Mouse (Mus musculus) heart, postnatal 0 days (tissue): ENCODE measurements at regions not wholly inside any gene's neighbourhood (a gene's known extent, or its start where the extent isn't known, plus 50 kb on each side); places are given as distances from the start of the nearest gene placed in this dataset.
A peak's percentile ranks its signal among the peaks of the same experiment; 100 is the strongest.

Source experiments
- ATAC-seq: fragments of 200-750 bp; cut with Nextera tagmentation; 2 replicates; pipeline ENCODE4 v1.8.0; 2017; ENCODE audit warnings: low read depth, moderate number of reproducible peaks, moderate library complexity; ENCODE audit not compliant: insufficient read depth
- DNase-seq: peaks from one replicate; pipeline ENCODE4 v3.0.0-alpha.2; 2016; ENCODE audit warnings: low spot score
- H3K27ac ChIP-seq: fragments of 300-500 bp; sonication (generic); 2 replicates; pipeline ENCODE4 v1.5.1; 2014; ENCODE audit warnings: low read depth, mild to moderate bottlenecking
- H3K27me3 ChIP-seq: fragments of 300-500 bp; sonication (generic); 2 replicates; pipeline ENCODE4 v1.6.1; 2014; ENCODE audit warnings: low read length, mixed read lengths; ENCODE audit not compliant: control insufficient read depth, insufficient read depth
- H3K36me3 ChIP-seq: fragments of 300-500 bp; sonication (generic); replicated peaks from 2 replicates; pipeline ENCODE4 v1.6.1; 2014; ENCODE audit warnings: low read length, mixed read lengths; ENCODE audit not compliant: control insufficient read depth, insufficient read depth
- H3K4me1 ChIP-seq: fragments of 300-500 bp; sonication (generic); 2 replicates; pipeline ENCODE4 v1.6.1; 2014; ENCODE audit warnings: antibody characterized with exemption; ENCODE audit not compliant: control insufficient read depth, insufficient read depth
- H3K4me2 ChIP-seq: fragments of 300-500 bp; sonication (generic); 2 replicates; pipeline ENCODE4 v1.6.1; 2014; ENCODE audit warnings: low read depth, mild to moderate bottlenecking, low read length, moderate library complexity
- H3K4me3 ChIP-seq: fragments of 300-500 bp; sonication (generic); 2 replicates; pipeline ENCODE4 v1.5.1; 2014; ENCODE audit warnings: low read depth, low read length
- H3K9ac ChIP-seq: fragments of 300-500 bp; sonication (generic); replicated peaks from 2 replicates; pipeline ENCODE4 v1.6.1; 2014; ENCODE audit warnings: low read depth, low read length, mixed read lengths
- H3K9me3 ChIP-seq: fragments of 300-500 bp; sonication (generic); replicated peaks from 2 replicates; pipeline ENCODE4 v1.6.1; 2016; ENCODE audit warnings: low read length; ENCODE audit not compliant: control insufficient read depth
- CTCF ChIP-seq: IDR thresholded peaks from 2 replicates; pipeline ENCODE4 v1.5.1; 2016; ENCODE audit warnings: antibody characterized with exemption, control low read depth, low read depth
- EP300 ChIP-seq: IDR thresholded peaks from 2 replicates; pipeline ENCODE4 v1.6.1; 2016; ENCODE audit warnings: antibody characterized with exemption, low read depth
- WGBS: fragments of 180-500 bp; shearing (Covaris S2); extraction: QIAGEN DNeasy Blood & Tissue Kit; methylation state at CpG from one replicate; pipeline ENCODE4 v1.1.7; 2014; 5-methylcytosine and 5-hydroxymethylcytosine counted together

DNA sequence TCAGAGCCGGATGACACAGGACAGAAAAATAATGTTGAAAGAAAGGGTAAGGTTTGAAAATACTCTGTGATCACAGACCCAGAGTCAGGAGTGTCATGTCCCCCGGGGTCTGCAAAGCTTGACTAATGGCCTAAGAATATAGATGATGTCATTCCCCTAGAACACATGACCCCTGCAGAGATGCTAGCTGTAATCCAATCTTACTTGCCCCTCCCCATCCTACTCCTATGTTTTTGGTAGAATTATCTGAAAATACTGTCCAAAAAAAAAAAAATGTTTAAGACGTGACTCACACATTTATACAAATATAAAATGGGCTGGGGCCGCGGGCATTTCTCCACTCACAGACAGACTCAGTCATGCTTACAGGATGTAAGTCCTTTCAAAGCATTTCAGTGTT, 210.3 kb upstream of the Jmjd1c start:
- no peak for TF ChIP-seq CTCF
- TF ChIP-seq EP300: no peak
- Histone ChIP-seq H3K4me1 (no peaks in the 10 kb centered on the region), H3K27me3 (no peaks in the 10 kb centered on the region), H3K27ac (no peak overlapping the region), H3K9me3 (no peaks in the 10 kb centered on the region), H3K4me2 (no peak overlapping the region), H3K36me3 (no peaks in the 10 kb centered on the region), H3K9ac (no peak overlapping the region), H3K4me3 (no peak overlapping the region)
- ATAC-seq (peak; percentile 66), DNase-seq (no peak)
- 41% methylated on average over 5 of the region's 5 CpGs for WGBS

DNA sequence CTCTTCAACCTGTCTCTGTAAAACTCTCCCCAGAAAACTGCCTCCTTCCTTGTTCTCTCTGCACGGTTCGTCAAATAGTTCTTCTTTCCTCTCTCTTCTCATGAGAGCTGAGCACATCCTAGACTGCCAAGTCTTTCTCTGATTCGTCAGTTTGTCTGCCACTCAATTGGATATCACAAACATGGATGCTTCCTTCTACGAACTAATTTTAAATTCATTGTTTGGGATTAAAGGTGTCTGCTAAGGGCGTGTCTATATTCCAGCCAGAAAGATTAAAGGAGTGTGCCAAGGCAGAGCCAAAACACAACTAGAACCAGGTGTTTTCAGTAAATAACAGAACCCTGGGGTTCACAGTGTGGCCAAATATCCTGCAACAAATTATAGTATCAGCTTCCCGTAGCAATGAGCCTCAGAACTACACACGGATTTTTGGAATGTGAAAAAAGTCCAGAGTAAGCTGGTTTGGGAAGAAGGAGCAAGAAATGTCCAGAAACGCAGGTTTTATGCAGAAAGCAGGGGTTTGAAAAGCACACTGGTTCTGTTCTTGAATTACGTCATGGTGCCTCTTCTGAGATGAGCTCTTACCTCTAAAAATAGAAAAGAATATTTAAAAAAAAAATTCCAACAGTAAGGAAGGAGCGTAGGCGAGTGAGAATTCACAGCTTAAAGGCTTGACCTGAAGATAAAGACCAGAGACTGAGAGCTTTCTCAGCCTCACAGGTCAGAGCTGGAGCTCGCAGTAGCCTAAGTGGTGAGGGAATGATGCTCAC, 206.0 kb upstream of the Jmjd1c start:
- H3K9ac ChIP-seq: no peak overlapping the region
- no peaks in the 10 kb centered on the region for H3K9me3 ChIP-seq
- H3K4me1 ChIP-seq: no peaks in the 10 kb centered on the region
- ATAC-seq (no peak), DNase-seq (no peak)
- TF ChIP-seq EP300: no peak
- no peak for TF ChIP-seq CTCF
- 65% methylated on average over 12 of the region's 12 CpGs for WGBS
- no peak overlapping the region for H3K4me3 ChIP-seq
- H3K4me2 ChIP-seq: no peak overlapping the region
- no peaks in the 10 kb centered on the region for H3K27me3 ChIP-seq
- H3K36me3 ChIP-seq: no peaks in the 10 kb centered on the region
- no peak overlapping the region for H3K27ac ChIP-seq

DNA sequence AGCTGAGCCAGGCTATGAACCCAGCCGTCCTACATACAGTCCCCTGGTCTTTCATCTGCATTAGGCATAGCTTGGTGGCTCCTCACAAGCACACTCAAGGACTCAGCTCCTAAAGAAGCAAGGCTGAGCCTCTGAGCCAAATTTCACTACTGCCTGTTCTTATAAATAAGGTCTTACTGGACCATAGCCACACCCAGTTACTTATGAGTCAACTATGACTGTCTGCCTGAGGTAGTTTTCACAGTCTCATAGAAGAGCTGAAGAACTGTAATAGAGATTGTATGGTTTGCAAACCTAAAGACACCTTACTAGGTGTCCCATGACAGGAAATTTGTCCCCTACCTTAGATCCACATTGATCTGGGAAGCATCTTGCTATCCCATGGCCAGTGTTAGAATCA, 204.1 kb upstream of the Jmjd1c start:
- Histone ChIP-seq H3K36me3 (no peaks in the 10 kb centered on the region), H3K27ac (no peak overlapping the region), H3K9me3 (no peaks in the 10 kb centered on the region), H3K27me3 (no peaks in the 10 kb centered on the region), H3K4me2 (no peak overlapping the region), H3K9ac (no peak overlapping the region), H3K4me1 (no peaks in the 10 kb centered on the region), H3K4me3 (no peak overlapping the region)
- DNase-seq (no peak), ATAC-seq (no peak)
- TF ChIP-seq CTCF (no peak), EP300 (no peak)
- WGBS: 77% methylated on average over 1 of the region's 1 CpGs

DNA sequence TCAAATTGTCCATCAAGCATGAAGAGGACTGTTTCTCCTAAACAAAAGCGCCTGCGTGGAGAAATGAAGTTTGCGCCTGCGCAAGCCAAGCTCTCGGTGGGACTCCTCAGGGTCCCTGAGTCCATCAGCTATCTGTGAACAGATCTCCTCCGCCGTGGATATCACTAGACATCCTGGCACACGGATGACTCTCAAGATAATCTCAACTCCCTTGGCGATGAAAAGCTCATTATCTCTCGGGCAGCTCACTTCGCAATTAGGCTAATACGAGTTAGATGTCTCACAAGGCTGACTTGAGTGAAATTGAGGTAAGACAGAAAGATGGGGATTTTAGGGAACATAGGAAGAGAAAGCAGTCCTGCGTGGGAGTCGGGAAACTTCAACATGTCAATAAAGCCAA, 202.1 kb upstream of the Jmjd1c start:
- Histone ChIP-seq H3K9ac (no peak overlapping the region), H3K27me3 (no peaks in the 10 kb centered on the region), H3K4me3 (no peak overlapping the region), H3K9me3 (no peaks in the 10 kb centered on the region), H3K4me1 (no peaks in the 10 kb centered on the region), H3K4me2 (no peak overlapping the region), H3K36me3 (no peaks in the 10 kb centered on the region), H3K27ac (no peak overlapping the region)
- TF ChIP-seq CTCF: no peak
- TF ChIP-seq EP300: no peak
- ATAC-seq: no peak
- WGBS: 72% methylated on average over 14 of the region's 14 CpGs
- DNase-seq: no peak

DNA sequence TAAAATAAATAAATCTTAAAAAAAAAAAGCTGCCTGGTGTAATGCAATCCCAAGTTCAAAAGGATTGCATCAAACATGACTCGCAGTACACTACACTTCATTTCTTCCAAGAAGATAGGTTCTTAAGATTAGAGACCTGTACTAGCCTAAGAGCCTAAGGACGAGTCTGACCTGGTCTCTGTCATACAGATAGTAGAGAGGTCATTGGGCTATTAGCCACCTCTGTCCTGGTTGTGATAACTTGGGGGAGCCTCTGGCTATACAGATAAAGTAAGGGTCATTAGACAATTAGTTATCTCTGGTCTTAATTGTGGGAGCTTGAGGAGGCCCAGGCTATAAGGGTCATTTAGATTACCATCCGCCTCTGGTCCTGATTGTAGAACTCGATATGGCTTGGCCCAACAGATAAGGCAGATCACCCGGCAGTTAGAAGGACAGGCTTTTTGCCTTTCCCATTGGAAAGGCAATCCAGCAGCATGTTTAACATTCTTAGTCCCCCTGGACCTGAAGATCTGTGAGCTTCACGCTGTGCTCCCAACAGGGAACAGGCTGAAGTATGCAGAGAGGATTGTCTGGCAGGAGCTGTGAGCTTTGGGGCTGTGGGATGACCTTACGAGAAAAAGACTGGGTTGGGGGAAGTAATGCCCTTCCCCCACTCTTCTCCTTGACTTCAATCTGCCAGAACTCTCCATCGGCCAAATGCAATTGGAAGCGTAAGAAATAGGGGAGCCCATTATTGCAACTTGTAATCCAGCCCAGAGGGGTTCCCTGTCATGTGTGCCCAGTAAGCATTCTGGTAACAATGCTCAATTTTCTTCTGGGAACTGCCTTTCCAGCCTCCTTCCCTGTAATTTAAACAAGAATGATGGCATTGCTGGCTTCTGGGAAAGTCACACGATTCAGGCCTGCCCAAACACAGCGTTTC, 199.0 kb upstream of the Jmjd1c start:
- Histone ChIP-seq H3K36me3 (no peaks in the 10 kb centered on the region), H3K4me1 (peaks cover 5% of the 10 kb centered on the region; the same call in 1 of the 2 replicates), H3K9ac (no peak overlapping the region), H3K9me3 (no peaks in the 10 kb centered on the region), H3K4me3 (no peak overlapping the region), H3K27ac (no peak overlapping the region), H3K4me2 (no peak overlapping the region), H3K27me3 (no peaks in the 10 kb centered on the region)
- DNase-seq (no peak), ATAC-seq (no peak)
- TF ChIP-seq EP300 (no peak), CTCF (no peak)
- 44% methylated on average over 11 of the region's 11 CpGs for WGBS
